Mouse (Mus musculus) embryonic facial prominence, embryonic 12.5 days (tissue): ENCODE results near the gene Batf3. TPM values are rescaled to one million over a fixed set of nuclear protein-coding genes. Genes with fewer than 3 reads are reported as not detected.

Experiments
- ATAC-seq: fragments of 200-750 bp; cut with Nextera tagmentation; 2 replicates; pipeline ENCODE4 v1.8.0; 2017; ENCODE audit not compliant: insufficient number of reproducible peaks, insufficient read depth, low FRiP score, low TSS enrichment
- H3K27ac ChIP-seq: fragments of 300-500 bp; sonication (generic); 2 replicates; pipeline ENCODE4 v1.5.1; 2016; ENCODE audit warnings: mild to moderate bottlenecking
- H3K27me3 ChIP-seq: fragments of 300-500 bp; sonication (generic); 2 replicates; pipeline ENCODE4 v1.6.1; 2016; ENCODE audit warnings: mild to moderate bottlenecking, moderate library complexity
- H3K36me3 ChIP-seq: fragments of 300-500 bp; sonication (generic); 2 replicates; pipeline ENCODE4 v1.6.1; 2016; ENCODE audit warnings: mild to moderate bottlenecking
- H3K4me1 ChIP-seq: fragments of 300-500 bp; sonication (generic); 2 replicates; pipeline ENCODE4 v1.6.1; 2016
- H3K4me2 ChIP-seq: fragments of 300-500 bp; sonication (generic); replicated peaks from 2 replicates; pipeline ENCODE4 v1.6.1; 2016; ENCODE audit warnings: mild to moderate bottlenecking, moderate library complexity
- H3K4me3 ChIP-seq: fragments of 300-500 bp; sonication (generic); 2 replicates; pipeline ENCODE4 v1.5.1; 2016; ENCODE audit warnings: mild to moderate bottlenecking
- H3K9ac ChIP-seq: fragments of 300-500 bp; sonication (generic); 2 replicates; pipeline ENCODE4 v1.6.1; 2016; ENCODE audit warnings: mild to moderate bottlenecking, moderate library complexity
- H3K9me3 ChIP-seq: fragments of 300-500 bp; sonication (generic); 2 replicates; pipeline ENCODE4 v1.6.1; 2016; ENCODE audit warnings: mild to moderate bottlenecking, moderate library complexity
- WGBS: fragments of 180-500 bp; shearing (Covaris S2); methylation state at CpG from one replicate; pipeline ENCODE4 v1.1.7; 2016; 5-methylcytosine and 5-hydroxymethylcytosine counted together
- polyA plus RNA-seq: library from polyadenylated mRNA; unstranded; fragments of >200 nt; fragmentation: Nextera tagmentation; extraction: Ambion mirVana; gene quantifications from 2 replicates; pipeline ENCODE4 v1.2.1, GENCODE M21; 2016

Gene Batf3
- polyA plus RNA-seq, 1 experiment from 2014 or later = 10.8 TPM

DNA sequence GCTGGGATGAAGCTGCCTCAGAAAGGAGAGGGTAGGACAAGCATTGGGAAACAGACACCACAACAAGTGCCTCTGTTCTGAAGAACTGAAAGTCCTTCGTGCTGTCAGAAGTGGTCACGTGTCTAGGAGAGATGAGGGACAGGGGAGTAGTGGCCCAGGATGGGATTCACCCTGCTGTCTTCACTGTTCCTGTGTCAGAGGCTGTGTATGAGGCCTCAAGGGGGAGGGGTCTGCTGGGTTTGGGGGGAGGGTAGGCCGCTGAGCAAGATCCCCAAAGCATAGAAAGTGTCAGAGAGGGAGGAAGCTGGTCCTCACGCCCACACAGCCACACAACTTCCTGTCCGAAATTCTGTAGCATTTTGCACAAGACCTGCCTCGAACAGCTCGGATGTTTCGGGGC lies 13.5 kb downstream of the Batf3 start:
- no peak for ATAC-seq
- Histone ChIP-seq H3K27me3 (no peaks in the 10 kb centered on the region), H3K9ac (0 out of 2 replicates have a peak overlapping the region, but pooled peaks have one; percentile 5), H3K36me3 (no peaks in the 10 kb centered on the region), H3K4me3 (no peak overlapping the region), H3K9me3 (no peaks in the 10 kb centered on the region), H3K4me2 (no peak overlapping the region), H3K27ac (no peak overlapping the region), H3K4me1 (peaks cover 3% of the 10 kb centered on the region; the same call in 1 of the 2 replicates)
- 50% methylated on average over 8 of the region's 8 CpGs for WGBS

DNA sequence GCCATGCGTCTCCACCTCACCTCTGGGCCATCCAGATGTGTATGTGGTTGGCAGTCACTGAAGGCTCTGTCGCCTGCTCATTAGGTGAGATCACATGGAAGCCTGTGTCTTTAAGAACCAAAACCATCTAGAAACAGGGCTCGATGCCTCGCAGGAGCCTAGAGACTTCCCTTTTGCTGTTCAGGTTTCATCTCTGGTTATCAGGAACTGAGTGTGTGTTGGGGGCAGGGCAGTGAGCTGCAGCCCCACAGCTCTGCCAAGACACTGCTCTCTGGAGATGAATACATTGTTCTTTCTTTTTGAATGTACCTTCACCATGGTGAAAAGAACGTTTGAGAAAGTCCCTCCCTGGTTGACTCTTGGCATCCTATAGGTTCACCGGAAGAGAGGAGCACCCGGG lies 17.2 kb downstream of the Batf3 start:
- 79% methylated on average over 7 of the region's 7 CpGs for WGBS
- no peak for ATAC-seq

DNA sequence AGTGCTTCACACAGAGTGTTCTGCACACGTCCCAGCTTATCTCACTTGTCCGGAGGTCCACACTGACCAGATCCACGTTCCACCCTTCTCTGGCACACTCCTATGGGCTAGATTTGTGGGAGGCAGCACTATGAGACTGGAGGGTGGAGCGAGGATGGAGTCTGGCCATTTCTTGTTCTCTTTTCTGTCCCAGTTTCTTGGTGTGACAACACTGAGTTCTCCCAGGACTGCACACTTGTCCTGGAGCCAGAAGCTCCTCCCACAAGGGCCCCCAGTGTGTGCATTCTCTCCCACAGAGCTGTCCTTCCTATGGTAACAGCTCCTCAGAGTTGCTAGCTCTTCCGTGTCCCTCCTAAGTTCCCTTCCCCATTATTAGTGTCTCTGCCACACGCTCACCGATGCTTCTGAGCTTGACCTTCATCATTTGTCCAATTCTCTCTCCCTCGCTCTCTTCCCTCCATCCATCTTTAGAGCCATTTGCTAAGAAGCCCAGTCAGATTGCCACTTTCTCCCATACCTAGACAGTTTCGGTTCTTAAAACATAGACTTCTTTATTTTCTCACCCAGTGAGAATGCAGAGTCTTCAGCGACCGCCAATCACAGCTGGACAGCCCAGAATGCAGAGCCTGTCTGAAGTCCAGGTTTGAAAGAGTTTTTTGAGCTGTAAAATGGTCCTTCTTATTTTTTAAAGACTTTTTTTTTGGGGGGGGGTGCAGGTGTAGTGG lies 18.0 kb downstream of the Batf3 start:
- Histone ChIP-seq H3K27ac (no peak overlapping the region), H3K4me2 (no peak overlapping the region), H3K9me3 (no peaks in the 10 kb centered on the region), H3K27me3 (no peaks in the 10 kb centered on the region), H3K4me1 (peaks cover 3% of the 10 kb centered on the region; the same call in 1 of the 2 replicates), H3K4me3 (no peak overlapping the region), H3K36me3 (no peaks in the 10 kb centered on the region), H3K9ac (no peak overlapping the region)
- ATAC-seq = no peak
- 78% methylated on average over 11 of the region's 11 CpGs for WGBS

More for the DNA sequence above, 17.2 kb downstream of the Batf3 start:
- Histone ChIP-seq H3K27ac (no peak overlapping the region), H3K9me3 (no peaks in the 10 kb centered on the region), H3K4me1 (peaks cover 3% of the 10 kb centered on the region; the same call in 1 of the 2 replicates), H3K27me3 (no peaks in the 10 kb centered on the region), H3K36me3 (no peaks in the 10 kb centered on the region), H3K4me3 (no peak overlapping the region), H3K9ac (no peak overlapping the region), H3K4me2 (no peak overlapping the region)

DNA sequence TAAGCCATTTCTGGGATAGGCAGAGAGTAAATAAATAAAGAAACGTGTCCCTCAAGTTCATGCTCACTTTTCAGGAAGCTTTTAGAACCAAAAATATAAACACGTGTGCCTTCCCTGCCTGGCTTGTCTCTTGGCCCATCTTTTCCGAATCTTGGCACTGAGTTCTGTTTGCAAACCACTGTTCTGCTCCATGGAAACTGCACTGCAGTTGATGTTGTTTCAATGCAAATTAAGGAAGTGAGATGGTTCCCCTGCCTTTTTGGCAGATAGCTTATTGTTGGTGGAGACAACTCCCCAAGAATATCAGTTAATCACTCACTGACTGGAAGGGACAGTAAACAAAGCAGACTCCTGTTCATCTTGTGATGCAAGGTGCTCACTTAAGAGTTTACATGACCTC lies 25.1 kb downstream of the Batf3 start:
- no peak overlapping the region for H3K27ac ChIP-seq
- H3K36me3 ChIP-seq = no peaks in the 10 kb centered on the region
- no peak overlapping the region for H3K4me3 ChIP-seq
- no peak overlapping the region for H3K9ac ChIP-seq
- no peak for ATAC-seq
- H3K4me2 ChIP-seq = no peak overlapping the region
- WGBS = 77% methylated on average over 3 of the region's 3 CpGs
- H3K27me3 ChIP-seq = peaks cover 4% of the 10 kb centered on the region; the same call in 1 of the 2 replicates
- H3K4me1 ChIP-seq = no peaks in the 10 kb centered on the region
- no peaks in the 10 kb centered on the region for H3K9me3 ChIP-seq

DNA sequence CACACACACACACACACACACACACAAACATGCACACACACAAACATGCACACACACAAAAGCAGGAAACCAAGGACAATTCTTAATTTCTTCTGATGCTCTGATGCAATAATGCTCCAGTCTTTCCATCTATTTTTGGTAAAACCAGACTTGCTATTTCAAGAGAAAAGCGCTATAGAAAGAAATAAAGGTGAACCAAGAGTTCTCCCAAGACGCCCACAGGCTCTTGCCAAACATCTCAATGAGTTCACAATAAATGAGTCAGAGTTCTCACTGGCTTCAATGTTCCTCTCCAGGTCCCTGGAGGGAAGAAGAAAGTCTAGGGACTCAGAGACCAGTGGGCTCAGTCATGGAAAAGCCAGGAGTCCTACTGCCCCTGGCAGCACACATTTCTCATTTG lies 26.0 kb downstream of the Batf3 start:
- ATAC-seq = no peak
- 86% methylated on average over 2 of the region's 2 CpGs for WGBS

DNA sequence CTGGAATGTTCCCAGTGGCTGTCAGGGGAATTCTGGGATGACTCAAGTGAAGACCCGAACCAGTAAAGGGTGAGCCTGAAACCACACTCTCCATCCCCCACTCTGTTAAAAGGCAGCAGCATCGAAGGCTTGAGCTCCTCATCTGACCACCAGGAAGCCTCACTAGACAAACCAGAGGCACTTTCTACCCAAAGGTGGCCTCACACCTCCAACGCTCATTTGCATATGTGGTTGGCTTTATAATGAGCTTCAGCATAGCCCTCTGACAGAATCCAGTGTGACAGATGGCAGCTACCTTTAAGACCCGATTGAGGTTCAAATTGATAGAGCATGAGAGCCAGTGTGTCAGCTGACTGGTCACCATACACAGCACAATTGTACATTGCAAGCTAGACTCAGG lies 26.6 kb downstream of the Batf3 start:
- Histone ChIP-seq H3K36me3 (no peaks in the 10 kb centered on the region), H3K9ac (no peak overlapping the region), H3K4me1 (no peaks in the 10 kb centered on the region), H3K27me3 (peaks cover 4% of the 10 kb centered on the region; the same call in 1 of the 2 replicates), H3K27ac (no peak overlapping the region), H3K4me3 (no peak overlapping the region), H3K9me3 (peaks cover 2% of the 10 kb centered on the region; the same call in 1 of the 2 replicates), H3K4me2 (no peak overlapping the region)
- 72% methylated on average over 4 of the region's 4 CpGs for WGBS
- ATAC-seq = no peak

More for the DNA sequence above, 26.0 kb downstream of the Batf3 start:
- H3K36me3 ChIP-seq = no peaks in the 10 kb centered on the region
- H3K27ac ChIP-seq = no peak overlapping the region
- H3K27me3 ChIP-seq = peaks cover 4% of the 10 kb centered on the region; the same call in 1 of the 2 replicates
- no peaks in the 10 kb centered on the region for H3K9me3 ChIP-seq
- no peaks in the 10 kb centered on the region for H3K4me1 ChIP-seq
- H3K4me2 ChIP-seq = no peak overlapping the region
- H3K9ac ChIP-seq = no peak overlapping the region
- no peak overlapping the region for H3K4me3 ChIP-seq

DNA sequence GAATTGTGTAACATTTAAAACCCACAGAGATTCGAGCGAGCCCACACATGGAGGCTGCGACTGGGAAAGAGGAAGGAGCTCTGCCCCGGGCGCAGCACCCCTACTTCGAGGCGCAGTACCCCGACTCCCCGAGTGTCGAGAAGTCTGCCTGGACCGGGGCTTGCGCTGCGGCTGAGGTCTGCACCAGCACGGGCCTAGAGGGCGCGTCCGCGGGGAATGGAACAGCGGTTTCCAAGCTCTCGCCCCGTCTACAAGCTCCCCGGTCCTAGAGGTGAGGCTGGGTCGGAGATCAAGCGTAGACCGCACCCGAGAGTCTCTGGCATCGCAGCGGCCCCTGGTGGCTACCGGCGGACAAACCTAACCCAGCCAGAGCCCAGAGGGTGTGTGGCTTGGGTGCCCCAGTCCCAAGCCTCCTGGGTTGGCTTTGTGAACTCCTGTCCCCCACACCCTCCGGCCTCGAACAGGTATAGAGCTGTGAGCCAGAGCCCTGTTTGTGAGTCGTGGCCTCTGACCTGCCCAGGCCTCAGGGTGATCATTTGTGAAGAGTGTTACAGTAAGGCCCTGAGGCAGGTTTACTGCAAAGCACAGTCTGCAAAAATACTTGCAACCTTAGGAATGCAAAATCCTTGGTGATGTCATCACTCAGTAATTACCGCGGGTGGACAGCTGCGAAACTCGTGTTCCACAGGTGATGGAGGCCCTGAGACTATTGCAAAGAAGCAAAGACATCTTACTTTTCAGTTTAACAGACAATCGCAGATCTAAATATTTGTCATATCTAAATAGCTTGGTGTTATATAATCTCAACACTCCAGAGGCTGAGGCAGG lies 28.4 kb downstream of the Batf3 start:
- Histone ChIP-seq H3K4me1 (no peaks in the 10 kb centered on the region), H3K27me3 (peaks cover 4% of the 10 kb centered on the region; the same call in 1 of the 2 replicates), H3K4me3 (peak overlapping the region; percentile 31), H3K36me3 (no peaks in the 10 kb centered on the region), H3K9ac (peak overlapping the region; percentile 25; the same call in 1 of the 2 replicates), H3K27ac (no peak overlapping the region), H3K4me2 (peak overlapping the region; percentile 52), H3K9me3 (peaks cover 7% of the 10 kb centered on the region; the same call in 1 of the 2 replicates)
- WGBS = 16% methylated on average over 38 of the region's 38 CpGs
- peak; percentile 82 for ATAC-seq

DNA sequence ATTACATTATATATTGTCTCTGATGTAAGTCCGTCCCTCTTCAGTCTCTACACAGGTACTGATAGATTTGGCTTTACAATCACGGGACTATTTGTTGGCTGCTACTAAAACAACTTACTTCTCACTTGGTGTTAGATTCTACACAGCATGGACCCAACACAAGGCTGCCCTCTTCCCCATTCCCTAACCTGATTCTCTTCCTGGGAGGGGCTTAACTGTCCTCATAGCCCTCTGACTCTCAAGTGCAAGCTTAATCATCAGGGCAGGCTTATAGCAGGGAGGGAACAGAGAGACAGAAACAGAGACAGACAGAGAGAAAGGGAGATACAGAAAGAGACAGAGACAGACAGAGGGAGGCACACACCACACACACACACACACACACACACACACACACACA lies 34.0 kb downstream of the Batf3 start:
- Histone ChIP-seq H3K9ac (no peak overlapping the region), H3K27ac (no peak overlapping the region), H3K27me3 (no peaks in the 10 kb centered on the region), H3K4me2 (no peak overlapping the region), H3K4me3 (no peak overlapping the region), H3K36me3 (no peaks in the 10 kb centered on the region), H3K4me1 (peaks cover 5% of the 10 kb centered on the region; the same call in 1 of the 2 replicates), H3K9me3 (peaks cover 7% of the 10 kb centered on the region; the same call in 1 of the 2 replicates)
- WGBS = 88% methylated on average over 2 of the region's 2 CpGs
- ATAC-seq = no peak

DNA sequence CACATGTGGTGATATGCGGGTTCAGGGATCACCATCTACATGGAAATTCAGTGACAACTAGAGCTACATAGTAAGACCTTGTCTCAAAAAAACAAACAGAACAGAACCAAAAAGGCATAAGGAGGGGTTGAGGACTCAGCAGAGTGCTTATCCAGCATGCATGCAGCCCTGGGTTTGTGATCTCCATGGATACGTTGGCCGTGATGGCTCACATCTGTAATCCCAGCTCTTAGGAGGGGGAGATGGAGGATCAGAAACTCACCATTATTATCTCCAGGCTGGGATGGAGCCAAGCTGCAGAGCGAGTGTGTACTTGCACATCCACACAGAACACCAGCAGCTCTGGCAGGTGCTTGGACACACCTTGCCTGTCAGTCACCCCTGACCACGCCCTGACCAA lies 34.6 kb downstream of the Batf3 start:
- Histone ChIP-seq H3K9ac (no peak overlapping the region), H3K9me3 (peaks cover 7% of the 10 kb centered on the region; the same call in 1 of the 2 replicates), H3K36me3 (no peaks in the 10 kb centered on the region), H3K27me3 (no peaks in the 10 kb centered on the region), H3K27ac (no peak overlapping the region), H3K4me1 (peaks cover 5% of the 10 kb centered on the region; the same call in 1 of the 2 replicates), H3K4me3 (no peak overlapping the region), H3K4me2 (no peak overlapping the region)
- WGBS = 73% methylated on average over 5 of the region's 5 CpGs
- ATAC-seq = no peak

DNA sequence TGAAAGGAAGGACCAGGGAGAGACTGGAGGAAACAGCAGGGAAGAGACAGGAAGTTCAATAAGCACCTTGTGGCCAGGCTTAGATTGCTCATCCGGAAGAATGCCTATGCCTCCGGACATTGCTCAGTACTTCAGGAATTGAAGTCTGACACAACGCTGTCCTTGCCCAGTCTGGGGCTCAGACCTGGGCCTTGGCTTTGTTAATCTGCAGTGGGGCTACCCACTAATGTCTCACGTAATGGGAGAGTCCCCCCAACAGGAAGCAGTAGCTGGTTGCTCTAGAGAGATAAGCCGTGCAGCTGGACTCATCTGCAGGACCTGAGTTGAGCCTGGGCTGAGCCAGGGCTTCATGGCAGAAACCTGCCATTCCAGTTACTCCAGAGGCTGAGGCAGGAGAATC lies 35.3 kb downstream of the Batf3 start:
- no peak for ATAC-seq
- H3K27ac ChIP-seq = no peak overlapping the region
- 71% methylated on average over 5 of the region's 5 CpGs for WGBS

DNA sequence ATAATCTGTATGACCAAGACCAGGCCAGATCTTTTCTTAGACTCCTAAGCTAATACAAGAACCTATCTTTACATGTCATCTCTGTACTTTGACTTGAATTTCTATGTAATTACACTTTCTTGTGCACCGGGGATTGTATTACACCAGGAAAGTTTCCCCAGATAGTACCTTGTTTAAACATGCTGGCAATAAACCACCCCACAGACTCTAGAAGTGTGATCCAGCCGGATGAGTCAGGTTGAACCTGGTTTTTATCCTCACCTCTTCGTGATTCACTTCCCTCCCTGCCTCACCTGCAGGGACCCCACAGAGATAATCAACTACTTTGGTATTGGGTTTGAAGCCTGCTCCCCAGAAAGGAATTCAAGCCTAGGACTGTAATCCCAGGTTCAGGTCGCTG lies 37.8 kb downstream of the Batf3 start:
- Histone ChIP-seq H3K9ac (no peak overlapping the region), H3K27ac (no peak overlapping the region), H3K4me2 (no peak overlapping the region), H3K36me3 (no peaks in the 10 kb centered on the region), H3K9me3 (no peaks in the 10 kb centered on the region), H3K4me1 (peaks cover 5% of the 10 kb centered on the region; the same call in 1 of the 2 replicates), H3K4me3 (no peak overlapping the region), H3K27me3 (no peaks in the 10 kb centered on the region)
- no peak for ATAC-seq
- 49% methylated on average over 4 of the region's 4 CpGs for WGBS

More for the DNA sequence above, 35.3 kb downstream of the Batf3 start:
- H3K4me3 ChIP-seq = no peak overlapping the region
- H3K36me3 ChIP-seq = no peaks in the 10 kb centered on the region
- no peak overlapping the region for H3K4me2 ChIP-seq
- peaks cover 5% of the 10 kb centered on the region; the same call in 1 of the 2 replicates for H3K4me1 ChIP-seq
- peaks cover 7% of the 10 kb centered on the region; the same call in 1 of the 2 replicates for H3K9me3 ChIP-seq
- H3K9ac ChIP-seq = no peak overlapping the region
- no peaks in the 10 kb centered on the region for H3K27me3 ChIP-seq
